Mouse (Mus musculus) CH12.LX (cell line): ENCODE measurements around the gene Gm20683. TPM values are rescaled to one million over a fixed set of nuclear protein-coding genes. Genes with fewer than 3 reads are reported as not detected.

Source experiments
- DNase-seq: peaks from one replicate; pipeline ENCODE4 v3.0.0-alpha.2; 2013; ENCODE audit errors: extremely low read depth
- H3K27ac ChIP-seq: 2 replicates; pipeline ENCODE4 v1.5.1; 2012; ENCODE audit warnings: low read depth, mild to moderate bottlenecking, control low read depth, moderate library complexity; ENCODE audit not compliant: insufficient read depth
- H3K27me3 ChIP-seq: replicated peaks from 2 replicates; pipeline ENCODE3; 2012; ENCODE audit warnings: inconsistent platforms
- H3K36me3 ChIP-seq, 2 experiments: replicated peaks in 1 of 2; 2 replicates each; pipeline versions ENCODE3 to v1.6.1; 2012; ENCODE audit warnings: inconsistent platforms in 1 of 2, low read length in 1 of 2, mild to moderate bottlenecking in 1 of 2, mixed read lengths in 1 of 2, moderate library complexity in 1 of 2; ENCODE audit not compliant: control insufficient read depth in 1 of 2, insufficient read depth in 1 of 2
- H3K4me1 ChIP-seq, 2 experiments: 2 replicates each; pipeline ENCODE4 v1.6.1; 2012; ENCODE audit warnings: inconsistent platforms in 1 of 2, moderate library complexity in 1 of 2; ENCODE audit not compliant: insufficient read depth in 2 of 2, control insufficient read depth in 1 of 2
- H3K4me2 ChIP-seq: 2 replicates; pipeline ENCODE4 v1.6.1; 2012; ENCODE audit warnings: low read depth, mild to moderate bottlenecking, control low read depth; ENCODE audit not compliant: poor library complexity, insufficient read depth, severe bottlenecking
- H3K4me3 ChIP-seq, 3 experiments: fragments of 150-350 bp in 1 of 3; sonication (generic) in 1 of 3; replicated peaks in 1 of 3; 2 replicates each; pipeline versions ENCODE3 to v1.5.1; 2011 to 2012; ENCODE audit warnings: low read depth in 2 of 3, low read length in 2 of 3, mild to moderate bottlenecking in 2 of 3, moderate library complexity in 2 of 3, control low read depth in 1 of 3, improper control_type of control experiment in 1 of 3, inconsistent platforms in 1 of 3, mixed read lengths in 1 of 3; ENCODE audit not compliant: poor library complexity in 1 of 3
- H3K79me2 ChIP-seq: replicated peaks from 2 replicates; pipeline ENCODE4 v1.6.1; 2012; ENCODE audit warnings: mild to moderate bottlenecking, moderate library complexity; ENCODE audit not compliant: control insufficient read depth, poor library complexity, insufficient read depth, severe bottlenecking; ENCODE audit errors: extremely low read depth
- H3K9ac ChIP-seq: 2 replicates; pipeline ENCODE4 v1.6.1; 2012; ENCODE audit warnings: low read depth, mild to moderate bottlenecking, control low read depth, moderate library complexity; ENCODE audit not compliant: insufficient read depth
- H3K9me3 ChIP-seq: replicated peaks from 2 replicates; pipeline ENCODE3; 2012; ENCODE audit warnings: low read length, inconsistent platforms, mixed read lengths
- BHLHE40 ChIP-seq: IDR thresholded peaks from 2 replicates; pipeline ENCODE4 v1.6.1; 2011; ENCODE audit warnings: mild to moderate bottlenecking, low read depth, low read length, improper control_type of control experiment
- CHD1 ChIP-seq: IDR thresholded peaks from 2 replicates; pipeline ENCODE4 v1.6.1; 2012; ENCODE audit warnings: low read depth, low read length, improper control_type of control experiment, inconsistent platforms
- ELF1 ChIP-seq: IDR thresholded peaks from 2 replicates; pipeline ENCODE4 v1.6.1; 2014; ENCODE audit warnings: low read depth, mild to moderate bottlenecking, inconsistent platforms, low read length, improper control_type of control experiment
- HCFC1 ChIP-seq: IDR thresholded peaks from 2 replicates; pipeline ENCODE4 v1.6.1; 2012; ENCODE audit warnings: low read depth, mild to moderate bottlenecking, inconsistent platforms, low read length, improper control_type of control experiment
- KAT2A ChIP-seq: IDR thresholded peaks from 2 replicates; pipeline ENCODE4 v1.6.1; 2012; ENCODE audit warnings: low read length, improper control_type of control experiment, inconsistent platforms; ENCODE audit not compliant: insufficient replicate concordance
- MAFK ChIP-seq: IDR thresholded peaks from 2 replicates; pipeline ENCODE4 v1.6.1; 2011; ENCODE audit warnings: low read length, improper control_type of control experiment; ENCODE audit not compliant: insufficient replicate concordance
- MAX ChIP-seq: IDR thresholded peaks from 2 replicates; pipeline ENCODE4 v1.6.1; 2011; ENCODE audit warnings: low read length, improper control_type of control experiment
- NELFE ChIP-seq: IDR thresholded peaks from 2 replicates; pipeline ENCODE4 v1.6.1; 2011; ENCODE audit warnings: low read depth, low read length, improper control_type of control experiment
- NRF1 ChIP-seq: IDR thresholded peaks from 2 replicates; pipeline ENCODE4 v1.6.1; 2014; ENCODE audit warnings: low read depth, mild to moderate bottlenecking, inconsistent platforms, low read length, improper control_type of control experiment, moderate library complexity
- POLR2A ChIP-seq: IDR thresholded peaks from 2 replicates; pipeline ENCODE4 v1.6.1; 2011; ENCODE audit warnings: low read depth, mild to moderate bottlenecking, improper control_type of control experiment, low read length
- SIN3A ChIP-seq: IDR thresholded peaks from 2 replicates; pipeline ENCODE4 v1.6.1; 2012; ENCODE audit warnings: low read length, improper control_type of control experiment, inconsistent platforms
- TBP ChIP-seq: conservative IDR thresholded peaks from 2 replicates; pipeline ENCODE4 v1.6.1; 2011; ENCODE audit warnings: low read depth, low read length, improper control_type of control experiment
- TCF12 ChIP-seq: IDR thresholded peaks from 2 replicates; pipeline ENCODE4 v1.6.1; 2014; ENCODE audit warnings: low read depth, mild to moderate bottlenecking, inconsistent platforms, low read length, improper control_type of control experiment
- USF2 ChIP-seq: conservative IDR thresholded peaks from 2 replicates; pipeline ENCODE4 v1.6.1; 2011; ENCODE audit warnings: low read depth, low read length, improper control_type of control experiment
- dilution Hi-C: fragments of 300-500 bp; cut with MboI; formaldehyde crosslinking; loops from 2 replicates; pipeline ENCODE4 v1.14.3; 2020; ENCODE audit warnings: low sequenced_read_pairs; ENCODE audit not compliant: extremely low pct_unique_long_range_greater_than_20kb, extremely low pct_ligation_motif_present
- in situ Hi-C: fragments of 300-500 bp; cut with MboI; formaldehyde crosslinking; loops from 3 replicates; pipeline ENCODE4 v1.14.3; 2019; ENCODE audit warnings: low sequenced_read_pairs, low pct_ligation_motif_present, low pct_unique_long_range_greater_than_20kb, mixed read lengths
- polyA plus RNA-seq: library from polyadenylated mRNA; unstranded; fragments of >175 nt; gene quantifications from 2 replicates; pipeline ENCODE4 v1.2.1, GENCODE M21; 2012; ENCODE audit warnings: low read depth; ENCODE audit not compliant: insufficient read length
- total RNA-seq, 2 experiments: library from RNA; depleted of rRNA; stranded (reverse); fragments of 300-350 nt in 1 of 2; fragments of >200 nt in 1 of 2; gene quantifications; 2 replicates each; pipeline ENCODE4 v1.2.3; 2012 to 2014

Gene Gm20683
- total and polyA plus RNA-seq, 3 experiments, result 1.3 to 4.8 (median 3.8) TPM

- Histone ChIP-seq H3K9ac (peak overlapping the region; percentile 91), H3K36me3 (peaks cover 32 to 46% of the 10 kb centered on the region in 2 experiments), H3K27ac (no peak overlapping the region), H3K4me1 (peaks cover 25 to 43% of the 10 kb centered on the region in 2 experiments), H3K27me3 (peaks cover 29% of the 10 kb centered on the region), H3K79me2 (no peaks in the 10 kb centered on the region), H3K4me2 (peak overlapping the region; percentile 85), H3K4me3 (peak overlapping the region; percentile 85 to 89 (median 85)), H3K9me3 (no peaks in the 10 kb centered on the region)
- in situ Hi-C loops (no loop called here), dilution Hi-C loops (no loop called here)
- peak; percentile 55 for DNase-seq
- no peak for TF ChIP-seq USF2
- no peak for TF ChIP-seq CHD1
- TF ChIP-seq BHLHE40, result no peak
These were observed 17.0 kb downstream of the Gm20683 start for GRCm38 (mm10) chr17:25824362-25825142.

DNA sequence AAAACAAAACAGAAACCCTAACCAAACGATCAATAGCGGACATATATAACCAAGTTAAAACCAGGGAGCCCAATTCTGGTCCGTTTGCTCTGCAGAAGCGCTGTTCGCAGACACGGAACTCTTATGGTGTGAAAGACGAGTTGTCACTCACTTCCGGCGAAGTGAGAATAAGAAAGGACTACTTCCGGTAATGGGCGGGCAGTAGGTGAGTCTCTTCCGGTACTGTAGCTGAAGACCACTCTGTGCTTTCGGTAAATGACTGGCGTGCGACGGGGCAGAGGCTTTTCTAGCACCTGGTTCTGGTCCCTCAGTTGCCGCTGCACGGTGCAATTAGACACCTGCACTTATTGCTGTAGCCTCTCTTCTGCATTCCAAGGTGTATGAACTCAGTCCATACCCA is 18.1 kb downstream of the Gm20683 start, which contains the start of gene Wdr24:
Gene Wdr24, plus strand, starts transcription at position 176 of the 400 bp plus-strand sequence.
- Histone ChIP-seq H3K9me3 (no peaks in the 10 kb centered on the region), H3K27me3 (peaks cover 40% of the 10 kb centered on the region), H3K27ac (peak within 1 kb of the TSS; percentile 21; the same call in 1 of the 2 replicates), H3K4me3 (peak within 1 kb of the TSS; percentile 85 to 89 (median 85)), H3K36me3 (peaks cover 32 to 35% of the 10 kb centered on the region in 2 experiments), H3K4me1 (peaks cover 26 to 47% of the 10 kb centered on the region in 2 experiments), H3K9ac (peak within 1 kb of the TSS; percentile 91), H3K79me2 (no peaks in the 10 kb centered on the region), H3K4me2 (peak within 1 kb of the TSS; percentile 85)
- in situ Hi-C loops (no loop called here), dilution Hi-C loops (no loop called here)
- TF ChIP-seq MAX (no peak), TCF12 (peak; percentile 92), ELF1 (peak; percentile 91), TBP (peak; percentile 97), POLR2A (peak; percentile 74), NRF1 (no peak), HCFC1 (peak; percentile 95), SIN3A (0 out of 2 replicates have a peak, but pooled peaks have one; percentile 43), KAT2A (peak; percentile 83; the same call in 1 of the 2 replicates), MAFK (no peak), NELFE (peak; percentile 71; the same call in 1 of the 2 replicates)
- peak; percentile 94 for DNase-seq
